Mouse (Mus musculus): Measurements from ENCODE around the gene Ttll1. TPM values are rescaled to one million over a fixed set of nuclear protein-coding genes. Genes with fewer than 3 reads are reported as not detected.

The Ttll1 gene
- polyA plus RNA-seq, 1 experiment from 2014 or later = 30.9 TPM

- 73% methylated on average over 6 of the region's 6 CpGs for WGBS
- Histone ChIP-seq H3K27me3 (replicated peaks; ENCODE audit: low read depth, poor library complexity, severe bottlenecking) (no peaks in the 10 kb centered on the region), H3K9me3 (no peaks in the 10 kb centered on the region), H3K4me3 (no peak overlapping the region), H3K27ac (replicated peaks) (no peak overlapping the region), H3K36me3 (replicated peaks) (peaks cover 92% of the 10 kb centered on the region), H3K4me1 (peaks cover 7% of the 10 kb centered on the region)
- no peak for DNase-seq (ENCODE audit: low spot score)
Observed at GRCm38 (mm10) chr15:83494572-83494920, 16.1 kb downstream of the Ttll1 start.

- Histone ChIP-seq H3K9me3 (no peaks in the 10 kb centered on the region), H3K27ac (replicated peaks) (no peak overlapping the region), H3K4me1 (peaks cover 7% of the 10 kb centered on the region), H3K4me3 (no peak overlapping the region), H3K27me3 (replicated peaks; ENCODE audit: low read depth, poor library complexity, severe bottlenecking) (no peaks in the 10 kb centered on the region), H3K36me3 (replicated peaks) (peaks cover 92% of the 10 kb centered on the region)
- 91% methylated on average over 7 of the region's 7 CpGs for WGBS
- DNase-seq (ENCODE audit: low spot score) = no peak
Observed at GRCm38 (mm10) chr15:83493856-83494571, 16.7 kb downstream of the Ttll1 start.

- Histone ChIP-seq H3K4me3 (no peak overlapping the region), H3K9me3 (no peaks in the 10 kb centered on the region), H3K27me3 (replicated peaks; ENCODE audit: low read depth, poor library complexity, severe bottlenecking) (no peaks in the 10 kb centered on the region), H3K4me1 (peaks cover 17% of the 10 kb centered on the region), H3K27ac (replicated peaks) (no peak overlapping the region), H3K36me3 (replicated peaks) (peaks cover 84% of the 10 kb centered on the region)
- DNase-seq (ENCODE audit: low spot score) = no peak
- 87% methylated on average over 5 of the region's 5 CpGs for WGBS
Observed at GRCm38 (mm10) chr15:83491891-83492290, 18.8 kb downstream of the Ttll1 start.

- H3K9me3 ChIP-seq = no peaks in the 10 kb centered on the region
- WGBS = 94% methylated on average over 20 of the region's 20 CpGs
- DNase-seq (ENCODE audit: low spot score) = no peak
- H3K27ac ChIP-seq (replicated peaks) = no peak overlapping the region
- peaks cover 11% of the 10 kb centered on the region; the same call in 1 of the 2 replicates for H3K4me1 ChIP-seq
- H3K36me3 ChIP-seq (replicated peaks) = peaks cover 79% of the 10 kb centered on the region
- no peaks in the 10 kb centered on the region for H3K27me3 ChIP-seq (replicated peaks; ENCODE audit: low read depth, poor library complexity, severe bottlenecking)
- H3K4me3 ChIP-seq = no peak overlapping the region
Observed at GRCm38 (mm10) chr15:83489471-83489870, 21.2 kb downstream of the Ttll1 start.

GRCm38 (mm10) chr15:83487477-83488115 is 23.1 kb downstream of the Ttll1 start:
- Histone ChIP-seq H3K36me3 (replicated peaks) (peaks cover 68% of the 10 kb centered on the region), H3K9me3 (no peaks in the 10 kb centered on the region), H3K4me1 (peaks cover 10% of the 10 kb centered on the region; the same call in 1 of the 2 replicates), H3K27ac (replicated peaks) (no peak overlapping the region), H3K4me3 (no peak overlapping the region), H3K27me3 (replicated peaks; ENCODE audit: low read depth, poor library complexity, severe bottlenecking) (no peaks in the 10 kb centered on the region)
- WGBS = 66% methylated on average over 9 of the region's 9 CpGs
- no peak for DNase-seq (ENCODE audit: low spot score)

GRCm38 (mm10) chr15:83484311-83484710 is 26.4 kb downstream of the Ttll1 start:
- Histone ChIP-seq H3K4me3 (no peak overlapping the region), H3K9me3 (no peaks in the 10 kb centered on the region), H3K27me3 (replicated peaks; ENCODE audit: low read depth, poor library complexity, severe bottlenecking) (peaks cover 3% of the 10 kb centered on the region; the same call in 1 of the 2 replicates), H3K27ac (replicated peaks) (no peak overlapping the region), H3K36me3 (replicated peaks) (peaks cover 40% of the 10 kb centered on the region), H3K4me1 (peaks cover 24% of the 10 kb centered on the region; the same call in 1 of the 2 replicates)
- 90% methylated on average over 10 of the region's 10 CpGs for WGBS
- DNase-seq (ENCODE audit: low spot score) = no peak

GRCm38 (mm10) chr15:83483482-83483881 is 27.2 kb downstream of the Ttll1 start:
- Histone ChIP-seq H3K27ac (replicated peaks) (no peak overlapping the region), H3K9me3 (no peaks in the 10 kb centered on the region), H3K4me1 (peaks cover 30% of the 10 kb centered on the region), H3K27me3 (replicated peaks; ENCODE audit: low read depth, poor library complexity, severe bottlenecking) (peaks cover 3% of the 10 kb centered on the region; the same call in 1 of the 2 replicates), H3K4me3 (no peak overlapping the region), H3K36me3 (replicated peaks) (peaks cover 34% of the 10 kb centered on the region)
- no peak for DNase-seq (ENCODE audit: low spot score)
- WGBS = 49% methylated on average over 2 of the region's 2 CpGs

GRCm38 (mm10) chr15:83482645-83483224 is 28.0 kb downstream of the Ttll1 start:
- H3K27ac ChIP-seq (replicated peaks) = no peak overlapping the region
- H3K27me3 ChIP-seq (replicated peaks; ENCODE audit: low read depth, poor library complexity, severe bottlenecking) = peaks cover 3% of the 10 kb centered on the region; the same call in 1 of the 2 replicates
- no peak overlapping the region for H3K4me3 ChIP-seq
- no peak for DNase-seq (ENCODE audit: low spot score)
- H3K36me3 ChIP-seq (replicated peaks) = peaks cover 33% of the 10 kb centered on the region
- H3K4me1 ChIP-seq = peaks cover 27% of the 10 kb centered on the region
- WGBS = 77% methylated on average over 8 of the region's 8 CpGs
- H3K9me3 ChIP-seq = no peaks in the 10 kb centered on the region

GRCm38 (mm10) chr15:83481236-83481780 is 29.4 kb downstream of the Ttll1 start:
- H3K9me3 ChIP-seq = no peaks in the 10 kb centered on the region
- peaks cover 19% of the 10 kb centered on the region for H3K36me3 ChIP-seq (replicated peaks)
- peaks cover 3% of the 10 kb centered on the region; the same call in 1 of the 2 replicates for H3K27me3 ChIP-seq (replicated peaks; ENCODE audit: low read depth, poor library complexity, severe bottlenecking)
- DNase-seq (ENCODE audit: low spot score) = no peak
- H3K4me3 ChIP-seq = no peak overlapping the region
- no peak overlapping the region for H3K27ac ChIP-seq (replicated peaks)
- WGBS = 69% methylated on average over 10 of the region's 10 CpGs
- H3K4me1 ChIP-seq = peaks cover 22% of the 10 kb centered on the region

- WGBS = 89% methylated on average over 4 of the region's 4 CpGs
- Histone ChIP-seq H3K4me3 (no peak overlapping the region), H3K4me1 (peaks cover 24% of the 10 kb centered on the region), H3K9me3 (no peaks in the 10 kb centered on the region), H3K36me3 (replicated peaks) (peaks cover 8% of the 10 kb centered on the region), H3K27ac (replicated peaks) (no peak overlapping the region), H3K27me3 (replicated peaks; ENCODE audit: low read depth, poor library complexity, severe bottlenecking) (peaks cover 3% of the 10 kb centered on the region; the same call in 1 of the 2 replicates)
- no peak for DNase-seq (ENCODE audit: low spot score)
Observed at GRCm38 (mm10) chr15:83479818-83480217, 30.9 kb downstream of the Ttll1 start.

- H3K4me3 ChIP-seq = no peak overlapping the region
- H3K36me3 ChIP-seq (replicated peaks) = no peaks in the 10 kb centered on the region
- no peak overlapping the region for H3K27ac ChIP-seq (replicated peaks)
- no peaks in the 10 kb centered on the region for H3K9me3 ChIP-seq
- peaks cover 3% of the 10 kb centered on the region; the same call in 1 of the 2 replicates for H3K27me3 ChIP-seq (replicated peaks; ENCODE audit: low read depth, poor library complexity, severe bottlenecking)
- peaks cover 37% of the 10 kb centered on the region for H3K4me1 ChIP-seq
- DNase-seq (ENCODE audit: low spot score) = no peak
- 75% methylated on average over 3 of the region's 3 CpGs for WGBS
Observed at GRCm38 (mm10) chr15:83478096-83478495, 32.6 kb downstream of the Ttll1 start.

- Histone ChIP-seq H3K36me3 (replicated peaks) (no peaks in the 10 kb centered on the region), H3K27ac (replicated peaks) (no peak overlapping the region), H3K4me1 (peaks cover 30% of the 10 kb centered on the region), H3K27me3 (replicated peaks; ENCODE audit: low read depth, poor library complexity, severe bottlenecking) (no peaks in the 10 kb centered on the region), H3K4me3 (no peak overlapping the region), H3K9me3 (no peaks in the 10 kb centered on the region)
- DNase-seq (ENCODE audit: low spot score) = no peak
- WGBS = 87% methylated on average over 12 of the region's 12 CpGs
Observed at GRCm38 (mm10) chr15:83476593-83477273, 34.0 kb downstream of the Ttll1 start.
